Mouse (Mus musculus): ENCODE data around the gene Psd4. TPM values are rescaled to one million over a fixed set of nuclear protein-coding genes. Genes with fewer than 3 reads are reported as not detected.

Psd4 gene
- polyA plus RNA-seq, 1 experiment from 2014 or later: 0.78 TPM

DNA sequence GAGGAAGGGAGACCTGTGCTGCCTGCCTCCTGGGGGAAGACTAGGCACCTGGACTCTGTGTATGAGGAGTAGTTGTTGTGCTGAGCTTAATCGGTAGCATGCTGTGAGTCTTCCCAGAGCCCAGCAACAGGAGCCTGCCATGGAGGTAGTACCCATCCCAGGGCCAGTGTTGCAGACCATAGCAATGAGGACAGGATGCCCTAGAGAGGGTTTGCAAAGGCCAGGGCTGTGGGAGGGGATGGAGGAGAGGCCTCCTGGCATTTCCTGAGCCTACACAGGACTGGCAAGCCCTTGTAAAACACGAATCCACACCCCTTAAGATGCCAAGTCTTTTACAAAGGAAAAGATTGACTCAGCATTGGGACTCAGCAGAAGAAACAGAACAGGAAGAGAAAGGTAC lies 49.7 kb downstream of the Psd4 start:
- H3K9ac ChIP-seq (replicated peaks): no peak overlapping the region
- WGBS: 10% methylated on average over 2 of the region's 2 CpGs

DNA sequence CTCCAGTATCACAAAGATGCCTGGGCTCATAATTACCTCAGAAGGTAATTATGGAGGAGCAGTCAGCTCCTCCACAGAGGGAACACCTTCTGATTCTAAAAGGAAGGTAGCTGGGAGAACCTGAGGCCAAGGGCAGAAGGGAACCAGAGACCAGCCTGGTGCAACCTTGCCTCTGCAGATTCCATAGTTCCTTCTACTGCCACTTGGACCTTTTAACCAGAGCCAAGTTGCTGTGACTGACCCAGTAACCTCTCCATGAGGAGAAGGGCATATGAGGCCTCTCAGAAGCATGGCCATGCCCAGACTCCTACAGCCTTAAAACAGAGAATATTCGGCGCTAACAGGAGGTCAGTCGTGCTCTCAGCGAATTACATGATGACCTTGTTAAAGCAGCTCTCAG lies 50.2 kb downstream of the Psd4 start:
- Histone ChIP-seq H3K4me1 (replicated peaks) (peaks cover 15% of the 10 kb centered on the region; the same call in 1 of the 2 replicates), H3K9me3 (no peaks in the 10 kb centered on the region), H3K27me3 (no peaks in the 10 kb centered on the region), H3K36me3 (no peaks in the 10 kb centered on the region), H3K4me3 (replicated peaks) (no peak overlapping the region), H3K4me2 (no peak overlapping the region), H3K9ac (replicated peaks) (no peak overlapping the region), H3K27ac (no peak overlapping the region)
- WGBS: 80% methylated on average over 4 of the region's 4 CpGs
- no peak for ATAC-seq (ENCODE audit: insufficient number of reproducible peaks, insufficient read depth, low FRiP score, low TSS enrichment, low read depth)

More for the DNA sequence above, 49.7 kb downstream of the Psd4 start:
- Histone ChIP-seq H3K4me1 (replicated peaks) (peaks cover 15% of the 10 kb centered on the region; the same call in 1 of the 2 replicates), H3K36me3 (no peaks in the 10 kb centered on the region), H3K27me3 (no peaks in the 10 kb centered on the region), H3K9me3 (no peaks in the 10 kb centered on the region), H3K4me2 (no peak overlapping the region), H3K4me3 (replicated peaks) (no peak overlapping the region), H3K27ac (no peak overlapping the region)
- ATAC-seq (ENCODE audit: insufficient number of reproducible peaks, insufficient read depth, low FRiP score, low TSS enrichment, low read depth): no peak

DNA sequence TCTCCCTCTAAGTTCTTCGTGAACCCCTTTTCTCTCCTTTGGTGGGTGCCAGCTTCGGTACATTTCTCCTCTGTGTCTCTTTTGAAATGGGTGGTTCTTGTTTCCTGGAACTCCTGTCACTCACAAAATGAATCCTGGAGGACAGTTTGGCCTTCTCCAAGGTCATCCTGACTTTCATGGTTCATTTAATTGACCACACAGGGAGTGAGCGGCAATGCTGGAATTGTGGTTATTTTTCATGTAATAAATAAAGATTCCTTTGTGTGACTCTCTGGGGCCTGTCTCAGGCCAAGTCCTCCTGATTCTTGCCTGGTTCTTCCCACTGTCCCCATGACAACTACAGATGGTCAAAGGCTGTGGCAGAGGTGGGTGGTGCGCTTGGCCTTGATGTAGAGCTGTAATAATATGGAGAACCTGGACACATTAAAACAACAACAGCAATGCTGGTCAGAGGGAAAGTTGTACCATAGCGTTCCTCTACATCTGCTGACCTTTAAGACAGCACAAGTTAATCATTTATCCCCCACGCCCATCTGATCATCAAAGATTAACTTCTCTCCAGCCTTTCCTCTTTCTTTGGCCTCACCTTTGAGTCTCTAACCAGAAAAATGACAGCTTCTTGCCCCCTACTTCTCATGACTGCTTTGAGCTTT lies 54.0 kb downstream of the Psd4 start:
- Histone ChIP-seq H3K36me3 (no peaks in the 10 kb centered on the region), H3K27ac (no peak overlapping the region), H3K27me3 (no peaks in the 10 kb centered on the region), H3K9me3 (no peaks in the 10 kb centered on the region), H3K4me2 (no peak overlapping the region), H3K9ac (replicated peaks) (no peak overlapping the region), H3K4me1 (replicated peaks) (peaks cover 10% of the 10 kb centered on the region; the same call in 1 of the 2 replicates), H3K4me3 (replicated peaks) (no peak overlapping the region)
- ATAC-seq (ENCODE audit: insufficient number of reproducible peaks, insufficient read depth, low FRiP score, low TSS enrichment, low read depth): no peak
- 90% methylated on average over 6 of the region's 6 CpGs for WGBS

DNA sequence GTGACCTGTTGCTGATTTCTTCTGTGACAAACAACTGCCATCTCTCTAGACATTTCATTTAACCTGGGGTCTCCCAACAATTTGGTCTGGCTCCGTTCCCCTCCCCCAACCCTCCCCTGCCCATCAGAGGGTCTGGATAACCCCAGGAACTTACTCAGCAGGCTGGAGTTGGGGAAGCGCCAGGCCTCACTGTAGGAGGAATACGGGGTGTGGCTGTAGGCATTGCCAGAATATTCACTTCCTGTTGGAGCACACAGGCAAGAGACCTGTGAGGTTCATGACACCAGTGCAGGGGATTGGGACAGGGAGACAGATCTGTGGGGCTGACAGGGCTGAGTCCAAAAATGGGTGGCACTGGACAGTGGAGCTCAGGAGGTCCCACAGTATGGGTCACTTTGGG lies 55.4 kb downstream of the Psd4 start:
- no peaks in the 10 kb centered on the region for H3K36me3 ChIP-seq
- no peak overlapping the region for H3K9ac ChIP-seq (replicated peaks)
- WGBS: 58% methylated on average over 3 of the region's 3 CpGs
- no peaks in the 10 kb centered on the region for H3K27me3 ChIP-seq
- no peak overlapping the region for H3K4me3 ChIP-seq (replicated peaks)
- no peak overlapping the region for H3K27ac ChIP-seq
- H3K4me2 ChIP-seq: no peak overlapping the region
- ATAC-seq (ENCODE audit: insufficient number of reproducible peaks, insufficient read depth, low FRiP score, low TSS enrichment, low read depth): no peak
- no peaks in the 10 kb centered on the region for H3K9me3 ChIP-seq
- no peaks in the 10 kb centered on the region for H3K4me1 ChIP-seq (replicated peaks)

DNA sequence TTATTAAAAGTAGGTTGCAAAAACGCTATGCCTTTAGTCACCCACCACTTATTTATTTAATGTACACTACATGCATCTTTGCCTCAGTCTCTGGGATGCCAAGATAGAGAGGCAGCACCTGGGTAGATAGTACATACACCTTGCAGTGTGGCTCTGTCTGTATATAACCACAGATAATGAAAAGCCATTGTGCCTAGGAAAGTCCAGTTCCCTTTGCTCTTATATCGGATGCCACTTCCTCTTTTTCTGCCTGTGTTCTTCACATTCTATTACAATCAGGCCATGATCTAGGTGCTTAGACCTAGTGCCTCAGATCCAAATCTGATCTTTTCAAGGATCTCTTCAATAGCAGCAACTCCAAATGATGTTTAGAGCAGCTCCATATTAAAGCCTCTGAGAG lies 58.2 kb downstream of the Psd4 start:
- no peaks in the 10 kb centered on the region for H3K4me1 ChIP-seq (replicated peaks)
- H3K36me3 ChIP-seq: no peaks in the 10 kb centered on the region
- no peak overlapping the region for H3K9ac ChIP-seq (replicated peaks)
- ATAC-seq (ENCODE audit: insufficient number of reproducible peaks, insufficient read depth, low FRiP score, low TSS enrichment, low read depth): no peak
- no peak overlapping the region for H3K4me2 ChIP-seq
- no peak overlapping the region for H3K27ac ChIP-seq
- no peaks in the 10 kb centered on the region for H3K27me3 ChIP-seq
- WGBS: 91% methylated on average over 2 of the region's 2 CpGs
- no peak overlapping the region for H3K4me3 ChIP-seq (replicated peaks)
- no peaks in the 10 kb centered on the region for H3K9me3 ChIP-seq

DNA sequence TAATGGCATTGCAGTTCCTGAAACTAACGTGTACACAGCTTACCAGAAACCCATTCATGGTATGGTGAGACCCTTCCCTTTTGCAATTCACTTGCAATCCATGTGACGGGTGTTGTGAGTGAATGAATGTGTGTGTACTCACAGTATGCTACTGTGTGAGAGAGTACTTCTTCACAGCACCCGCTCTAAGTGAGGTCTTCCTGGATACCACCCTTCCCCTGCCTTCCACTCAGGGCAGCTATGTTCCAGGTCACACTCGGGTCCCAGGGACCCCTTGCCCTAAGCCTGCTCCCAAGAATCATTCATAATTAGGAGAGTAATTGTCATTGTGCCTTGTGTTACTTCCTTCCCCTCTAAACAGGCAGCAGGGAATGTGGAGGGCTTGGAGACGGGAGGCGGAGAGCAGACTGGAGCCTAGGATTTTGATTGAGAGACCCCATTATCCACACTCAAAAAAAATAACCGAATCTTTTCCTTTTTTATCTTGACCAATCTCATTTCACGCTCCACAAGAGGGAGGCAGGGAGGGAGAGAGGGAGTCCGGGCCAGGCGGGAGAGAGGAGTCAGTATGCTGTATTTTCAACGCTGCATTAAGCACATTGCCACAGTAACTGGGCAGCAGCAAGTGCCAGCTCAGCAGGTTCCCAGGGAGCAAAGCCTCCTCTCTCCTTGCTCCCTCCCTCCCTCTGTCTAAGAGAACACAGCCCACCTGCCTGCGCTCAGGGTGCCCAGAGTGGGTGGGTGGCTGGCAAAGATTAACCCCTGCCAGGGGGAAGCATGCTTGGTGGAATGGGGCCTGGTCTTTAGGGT lies 60.7 kb downstream of the Psd4 start:
- Histone ChIP-seq H3K4me2 (no peak overlapping the region), H3K4me1 (replicated peaks) (no peaks in the 10 kb centered on the region), H3K4me3 (replicated peaks) (no peak overlapping the region), H3K9ac (replicated peaks) (no peak overlapping the region), H3K9me3 (no peaks in the 10 kb centered on the region), H3K27me3 (no peaks in the 10 kb centered on the region), H3K36me3 (no peaks in the 10 kb centered on the region), H3K27ac (no peak overlapping the region)
- ATAC-seq (ENCODE audit: insufficient number of reproducible peaks, insufficient read depth, low FRiP score, low TSS enrichment, low read depth): no peak
- WGBS: 62% methylated on average over 12 of the region's 12 CpGs

DNA sequence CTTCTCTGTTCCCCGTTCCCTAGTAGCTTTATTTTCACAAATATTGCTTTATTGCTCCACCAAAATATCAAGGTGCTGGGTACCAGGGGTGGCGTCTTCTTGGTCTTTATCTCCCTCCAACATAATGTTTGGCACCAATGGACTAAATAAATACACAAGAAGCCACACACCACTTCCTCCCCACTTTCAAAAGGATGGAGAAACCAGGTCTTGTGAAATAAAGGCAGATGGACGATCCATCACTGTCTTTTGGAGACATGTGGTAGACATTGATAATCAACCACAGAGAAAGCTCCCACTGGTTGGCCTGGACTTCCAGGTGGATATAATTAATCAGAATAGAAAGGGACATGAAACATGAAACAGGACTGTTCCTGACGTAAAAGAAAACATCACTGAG lies 62.4 kb downstream of the Psd4 start:
- WGBS: 77% methylated on average over 4 of the region's 4 CpGs
- Histone ChIP-seq H3K9ac (replicated peaks) (no peak overlapping the region), H3K4me2 (no peak overlapping the region), H3K36me3 (no peaks in the 10 kb centered on the region), H3K27me3 (no peaks in the 10 kb centered on the region), H3K4me3 (replicated peaks) (no peak overlapping the region), H3K4me1 (replicated peaks) (no peaks in the 10 kb centered on the region), H3K27ac (no peak overlapping the region), H3K9me3 (no peaks in the 10 kb centered on the region)
- no peak for ATAC-seq (ENCODE audit: insufficient number of reproducible peaks, insufficient read depth, low FRiP score, low TSS enrichment, low read depth)

DNA sequence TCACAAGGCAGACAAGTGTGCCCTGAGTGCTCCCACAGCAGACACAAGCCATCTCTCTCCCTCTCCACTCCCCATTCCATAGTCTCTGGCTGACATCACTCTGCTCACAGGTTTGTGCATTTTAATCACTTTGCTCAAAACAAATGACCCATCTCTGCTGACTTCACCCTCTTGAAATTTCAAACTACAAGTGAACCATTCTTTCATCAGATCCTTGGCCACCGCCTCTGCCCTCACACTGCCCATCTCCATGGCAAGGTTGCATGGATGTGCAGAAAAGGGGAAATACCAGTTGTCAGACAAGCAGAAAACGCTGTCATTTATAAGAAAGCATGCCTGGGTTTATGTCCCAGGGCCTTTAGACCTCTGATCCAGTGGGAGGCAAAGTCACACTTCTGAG lies 67.3 kb downstream of the Psd4 start:
- Histone ChIP-seq H3K27ac (no peak overlapping the region), H3K4me3 (replicated peaks) (no peak overlapping the region), H3K36me3 (no peaks in the 10 kb centered on the region), H3K27me3 (no peaks in the 10 kb centered on the region), H3K4me2 (no peak overlapping the region), H3K9ac (replicated peaks) (no peak overlapping the region), H3K9me3 (no peaks in the 10 kb centered on the region), H3K4me1 (replicated peaks) (no peaks in the 10 kb centered on the region)
- ATAC-seq (ENCODE audit: insufficient number of reproducible peaks, insufficient read depth, low FRiP score, low TSS enrichment, low read depth): no peak
- 83% methylated on average over 2 of the region's 2 CpGs for WGBS

DNA sequence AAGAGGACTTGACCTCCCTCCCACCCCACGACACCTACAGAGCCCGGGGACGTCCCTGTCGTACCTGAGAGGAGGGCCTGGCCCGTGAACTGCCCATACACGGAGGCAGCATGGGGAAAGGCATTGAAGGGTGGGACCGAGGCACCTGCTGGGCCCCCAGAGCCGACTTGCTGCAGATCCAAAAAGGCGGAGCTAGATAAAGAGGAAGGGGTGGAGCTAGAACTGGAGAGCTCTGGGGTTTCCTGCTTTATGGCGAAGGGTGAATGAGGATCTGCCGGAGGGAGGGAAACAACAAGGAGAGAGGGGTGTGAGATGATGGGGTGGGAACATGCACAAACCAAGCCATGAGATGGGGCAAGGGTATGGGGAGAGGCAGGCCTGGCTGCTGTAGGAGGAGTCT lies 68.3 kb downstream of the Psd4 start:
- Histone ChIP-seq H3K4me3 (replicated peaks) (no peak overlapping the region), H3K4me1 (replicated peaks) (no peaks in the 10 kb centered on the region), H3K27me3 (no peaks in the 10 kb centered on the region), H3K9me3 (no peaks in the 10 kb centered on the region), H3K4me2 (no peak overlapping the region), H3K9ac (replicated peaks) (no peak overlapping the region), H3K36me3 (no peaks in the 10 kb centered on the region), H3K27ac (no peak overlapping the region)
- WGBS: 78% methylated on average over 11 of the region's 11 CpGs
- no peak for ATAC-seq (ENCODE audit: insufficient number of reproducible peaks, insufficient read depth, low FRiP score, low TSS enrichment, low read depth)

DNA sequence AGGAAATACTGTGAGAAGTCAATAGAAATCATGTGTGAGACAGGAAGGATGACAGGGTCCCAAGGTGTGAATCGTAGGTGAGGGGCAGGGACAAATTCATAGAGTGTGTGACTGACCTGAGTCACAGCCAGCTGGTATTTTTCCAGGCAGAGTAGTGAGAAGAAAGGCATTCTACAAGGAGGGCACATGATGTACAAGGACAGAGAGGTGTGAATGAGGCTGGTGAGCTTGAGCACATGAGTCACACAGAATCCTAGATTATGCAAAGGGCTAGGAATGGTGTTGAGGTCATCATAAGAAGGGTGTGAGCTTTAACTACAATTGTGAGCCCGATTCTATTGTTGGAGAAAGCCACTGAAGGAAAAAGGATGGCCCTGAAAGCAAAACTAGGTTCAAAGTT lies 72.7 kb downstream of the Psd4 start:
- Histone ChIP-seq H3K9ac (replicated peaks) (no peak overlapping the region), H3K27me3 (no peaks in the 10 kb centered on the region), H3K4me2 (no peak overlapping the region), H3K27ac (no peak overlapping the region), H3K4me3 (replicated peaks) (no peak overlapping the region), H3K36me3 (no peaks in the 10 kb centered on the region), H3K4me1 (replicated peaks) (no peaks in the 10 kb centered on the region), H3K9me3 (no peaks in the 10 kb centered on the region)
- 83% methylated on average over 2 of the region's 2 CpGs for WGBS
- ATAC-seq (ENCODE audit: insufficient number of reproducible peaks, insufficient read depth, low FRiP score, low TSS enrichment, low read depth): no peak

DNA sequence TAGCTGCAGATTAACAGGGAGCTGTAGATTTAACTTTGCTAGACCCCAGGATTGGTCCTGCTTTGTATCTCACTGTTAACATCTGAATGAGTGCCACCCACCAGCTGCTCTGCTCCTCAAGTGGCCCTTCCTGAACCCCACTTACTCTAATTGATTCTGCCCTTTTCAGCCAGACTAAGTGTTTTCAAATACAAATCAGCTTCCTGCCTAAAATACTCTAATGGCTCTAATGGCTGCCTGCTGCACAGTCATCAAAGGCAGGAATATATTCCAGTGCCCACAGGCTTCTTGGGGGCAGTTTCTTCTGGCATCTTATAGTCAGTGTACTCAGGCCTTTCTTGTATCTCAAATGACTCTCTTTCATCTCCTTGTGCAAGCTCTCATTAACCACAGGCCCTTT lies 74.5 kb downstream of the Psd4 start:
- Histone ChIP-seq H3K9ac (replicated peaks) (no peak overlapping the region), H3K4me1 (replicated peaks) (no peaks in the 10 kb centered on the region), H3K27ac (no peak overlapping the region), H3K36me3 (no peaks in the 10 kb centered on the region), H3K4me2 (no peak overlapping the region), H3K27me3 (no peaks in the 10 kb centered on the region), H3K9me3 (no peaks in the 10 kb centered on the region), H3K4me3 (replicated peaks) (no peak overlapping the region)
- no peak for ATAC-seq (ENCODE audit: insufficient number of reproducible peaks, insufficient read depth, low FRiP score, low TSS enrichment, low read depth)

Measured in limb, embryonic 12.5 days (tissue).